Mouse (Mus musculus) midbrain, embryonic 10.5 days (tissue): ENCODE measurements at regions not wholly inside any gene's neighbourhood (a gene's known extent, or its start where the extent isn't known, plus 50 kb on each side); places are given as distances from the start of the nearest gene placed in this dataset.
"Not testable (repeated sequence)": the region's sequence is repeated elsewhere in the genome, so short reads cannot be mapped to it uniquely, and the experiment has no call there.

Source experiments
- DNase-seq: peaks from one replicate; pipeline ENCODE4 v3.0.0-alpha.2; 2017; ENCODE audit warnings: low spot score
- H3K27ac ChIP-seq: fragments of 300-500 bp; sonication (generic); replicated peaks from 2 replicates; pipeline ENCODE4 v1.5.1; 2016; ENCODE audit warnings: mild to moderate bottlenecking
- H3K27me3 ChIP-seq: fragments of 300-500 bp; sonication (generic); 2 replicates; pipeline ENCODE4 v1.6.1; 2016; ENCODE audit warnings: low read depth, mild to moderate bottlenecking; ENCODE audit not compliant: poor library complexity, severe bottlenecking
- H3K36me3 ChIP-seq: fragments of 300-500 bp; sonication (generic); 2 replicates; pipeline ENCODE4 v1.6.1; 2016; ENCODE audit warnings: mild to moderate bottlenecking, moderate library complexity
- H3K4me1 ChIP-seq: fragments of 300-500 bp; sonication (generic); 2 replicates; pipeline ENCODE4 v1.6.1; 2016
- H3K4me3 ChIP-seq: fragments of 300-500 bp; sonication (generic); 2 replicates; pipeline ENCODE4 v1.5.1; 2016; ENCODE audit warnings: mild to moderate bottlenecking, moderate library complexity
- H3K9me3 ChIP-seq: fragments of 300-500 bp; sonication (generic); replicated peaks from 2 replicates; pipeline ENCODE4 v1.6.1; 2016; ENCODE audit warnings: mild to moderate bottlenecking
- whole genome bisulfite sequencing: fragments of 180-500 bp; shearing (Covaris S2); methylation state at CpG from one replicate; pipeline ENCODE4 v1.1.7; 2016; 5-methylcytosine and 5-hydroxymethylcytosine counted together

DNA sequence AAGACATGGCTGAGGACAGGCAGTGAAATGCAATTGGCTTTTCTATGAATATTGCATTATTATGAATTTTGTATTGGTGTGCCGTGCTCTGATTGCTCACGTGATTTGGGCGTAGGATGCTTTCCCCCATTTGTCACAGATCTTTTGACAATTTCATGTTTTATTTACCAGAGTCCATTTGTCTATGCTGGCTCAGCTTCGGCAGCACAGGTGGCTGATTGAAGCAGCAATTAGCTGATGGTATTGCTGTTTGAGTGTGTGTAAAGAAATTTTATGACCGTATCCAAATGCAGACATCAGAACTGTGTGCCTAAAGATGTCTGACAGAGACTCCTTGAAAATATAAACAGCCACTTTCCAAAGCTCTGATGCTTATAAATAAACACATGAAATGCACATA, 498.5 kb upstream of the Akr1e1 start:
- H3K27me3 ChIP-seq, result no peaks in the 10 kb centered on the region
- 90% methylated on average over 5 of the region's 5 CpGs for WGBS
- H3K4me1 ChIP-seq, result no peaks in the 10 kb centered on the region
- no peaks in the 10 kb centered on the region for H3K9me3 ChIP-seq
- DNase-seq, result no peak
- no peak overlapping the region for H3K4me3 ChIP-seq
- H3K36me3 ChIP-seq, result no peaks in the 10 kb centered on the region
- no peak overlapping the region for H3K27ac ChIP-seq

DNA sequence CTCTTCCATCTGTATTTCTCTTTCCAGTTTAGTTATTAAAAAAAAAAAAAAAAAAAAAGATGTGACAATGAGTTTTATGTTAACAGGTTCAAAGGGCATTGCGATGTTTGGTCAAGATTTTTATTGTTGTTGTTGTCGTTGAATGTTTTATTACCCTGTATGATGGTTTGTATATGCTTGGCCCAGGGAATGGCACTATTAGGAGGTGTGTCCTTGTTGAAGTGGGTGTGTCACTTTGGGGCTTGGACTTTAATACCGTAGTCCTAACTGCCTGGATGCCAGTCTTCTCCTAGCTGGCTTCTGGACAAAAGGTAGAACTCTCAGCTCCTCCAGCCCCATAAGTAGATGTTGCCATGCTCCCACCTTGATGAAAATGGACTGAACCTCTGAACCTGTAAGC, 545.9 kb upstream of the Akr1e1 start:
- no peak overlapping the region for H3K27ac ChIP-seq
- H3K36me3 ChIP-seq, result no peaks in the 10 kb centered on the region
- H3K9me3 ChIP-seq, result 0 out of 2 replicates have a peak, but pooled peaks cover 2% of the 10 kb centered on the region
- no peak overlapping the region for H3K4me3 ChIP-seq
- H3K27me3 ChIP-seq, result no peaks in the 10 kb centered on the region
- peaks cover 2% of the 10 kb centered on the region; the same call in 1 of the 2 replicates for H3K4me1 ChIP-seq
- WGBS, result 92% methylated on average over 3 of the region's 3 CpGs
- DNase-seq, result no peak

- H3K27ac ChIP-seq, result no peak overlapping the region
- H3K36me3 ChIP-seq, result no peaks in the 10 kb centered on the region
- DNase-seq, result no peak
- 64% methylated on average over 5 of the region's 5 CpGs for WGBS
- H3K4me3 ChIP-seq, result no peak overlapping the region
- H3K9me3 ChIP-seq, result no peaks in the 10 kb centered on the region
- H3K27me3 ChIP-seq, result no peaks in the 10 kb centered on the region
- peaks cover 8% of the 10 kb centered on the region; the same call in 1 of the 2 replicates for H3K4me1 ChIP-seq
Measured at GRCm38 (mm10) chr13:5159765-5160684, 551.1 kb upstream of the Akr1e1 start.

DNA sequence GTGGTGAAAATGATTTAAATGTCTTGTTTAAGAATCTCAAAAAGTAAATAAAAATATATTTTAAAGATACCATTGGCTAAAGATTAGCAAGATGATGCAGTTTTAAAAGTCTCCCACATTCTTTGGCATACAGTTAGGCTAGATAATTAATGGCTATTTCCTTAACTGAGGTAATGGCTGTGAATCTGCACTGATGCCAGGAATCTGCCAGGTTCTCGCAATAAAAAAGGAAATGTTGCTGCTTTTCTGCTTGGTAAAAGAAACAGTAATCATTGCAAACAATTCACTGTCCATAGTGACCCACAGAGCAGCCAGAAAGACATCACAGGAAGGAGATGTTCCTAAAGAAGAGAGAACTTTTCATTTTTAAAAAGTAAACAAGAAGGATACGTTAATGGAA, 557.7 kb upstream of the Akr1e1 start:
- no peaks in the 10 kb centered on the region for H3K36me3 ChIP-seq
- no peaks in the 10 kb centered on the region for H3K9me3 ChIP-seq
- no peak overlapping the region for H3K27ac ChIP-seq
- no peak for DNase-seq
- no peaks in the 10 kb centered on the region for H3K4me1 ChIP-seq
- WGBS, result 89% methylated on average over 2 of the region's 2 CpGs
- no peaks in the 10 kb centered on the region for H3K27me3 ChIP-seq
- H3K4me3 ChIP-seq, result no peak overlapping the region

- Histone ChIP-seq H3K4me1 (no peaks in the 10 kb centered on the region), H3K27me3 (no peaks in the 10 kb centered on the region), H3K27ac (no peak overlapping the region), H3K4me3 (no peak overlapping the region), H3K36me3 (no peaks in the 10 kb centered on the region), H3K9me3 (no peaks in the 10 kb centered on the region)
- DNase-seq, result no peak
- 86% methylated on average over 4 of the region's 4 CpGs for WGBS
Measured at GRCm38 (mm10) chr13:5178996-5179395, 570.0 kb upstream of the Akr1e1 start.

DNA sequence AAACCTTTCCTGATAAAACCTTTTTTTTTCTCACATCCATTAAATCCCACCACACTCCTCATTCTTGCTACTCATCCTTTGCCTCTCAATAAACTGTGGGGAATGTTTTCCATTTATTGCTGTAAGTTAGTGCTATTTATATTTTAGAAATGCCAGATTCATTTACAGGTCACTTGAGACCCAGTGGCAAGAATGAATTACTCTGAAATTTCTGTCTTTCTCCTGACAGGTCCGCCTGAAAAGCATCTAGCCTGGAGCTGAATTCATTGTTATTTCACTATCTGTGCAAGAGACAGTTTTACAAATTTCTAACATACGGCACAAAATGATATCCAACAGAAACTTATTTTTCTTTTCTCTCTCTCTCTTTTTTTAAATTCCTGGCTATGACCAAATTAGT, 570.6 kb upstream of the Akr1e1 start:
- H3K27me3 ChIP-seq, result no peaks in the 10 kb centered on the region
- no peaks in the 10 kb centered on the region for H3K9me3 ChIP-seq
- WGBS, result 79% methylated on average over 2 of the region's 2 CpGs
- no peak for DNase-seq
- no peaks in the 10 kb centered on the region for H3K4me1 ChIP-seq
- no peak overlapping the region for H3K4me3 ChIP-seq
- no peaks in the 10 kb centered on the region for H3K36me3 ChIP-seq
- no peak overlapping the region for H3K27ac ChIP-seq

- DNase-seq, H3K36me3 ChIP-seq, H3K9me3 ChIP-seq, H3K27me3 ChIP-seq, H3K4me1 ChIP-seq, H3K4me3 ChIP-seq, H3K27ac ChIP-seq: not testable (repeated sequence)
- WGBS, result 25% methylated on average over 1 of the region's 1 CpGs
Measured at GRCm38 (mm10) chr13:5185237-5185800, 576.3 kb upstream of the Akr1e1 start.

DNA sequence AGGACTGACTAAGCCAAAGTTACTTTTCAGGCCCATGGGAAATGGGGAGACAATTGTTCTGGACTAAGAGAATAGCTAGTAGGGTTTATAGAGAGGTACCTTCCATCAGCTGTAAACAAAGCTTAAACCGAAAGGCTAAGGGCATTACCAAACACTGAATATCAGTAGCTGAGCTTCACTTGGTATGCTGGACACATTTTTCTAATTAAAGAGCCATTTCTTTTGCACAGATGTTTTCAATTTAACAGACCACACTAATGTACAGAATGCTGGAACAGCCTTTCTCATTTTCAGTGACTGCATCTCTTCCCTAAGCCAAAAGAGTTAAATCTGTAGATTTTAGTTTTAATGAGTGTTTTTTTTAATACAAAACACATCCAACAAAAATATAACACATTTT, 593.8 kb upstream of the Akr1e1 start:
- H3K27me3 ChIP-seq, result no peaks in the 10 kb centered on the region
- no peaks in the 10 kb centered on the region for H3K9me3 ChIP-seq
- H3K4me3 ChIP-seq, result no peak overlapping the region
- WGBS, result 74% methylated on average over 1 of the region's 1 CpGs
- no peak overlapping the region for H3K27ac ChIP-seq
- no peaks in the 10 kb centered on the region for H3K4me1 ChIP-seq
- H3K36me3 ChIP-seq, result no peaks in the 10 kb centered on the region
- no peak for DNase-seq

DNA sequence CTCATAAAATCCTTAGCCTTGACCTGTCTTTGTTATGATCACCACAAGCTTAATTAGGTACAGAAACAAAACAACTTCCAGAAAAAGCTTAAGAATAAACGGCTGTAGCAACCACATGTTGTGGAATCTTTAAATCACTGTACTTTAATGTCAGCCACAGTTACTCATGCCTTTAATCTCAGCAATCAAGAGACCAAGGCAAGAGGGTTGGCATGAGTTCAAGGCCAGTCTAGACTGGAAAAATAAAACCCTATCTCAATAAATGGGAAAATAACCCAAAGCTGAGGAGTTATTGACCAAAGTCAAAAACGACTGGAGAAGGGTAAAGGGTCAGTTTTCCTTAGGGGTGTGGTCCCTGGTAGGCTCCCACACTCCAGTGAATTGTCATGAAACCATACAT, 595.2 kb upstream of the Akr1e1 start:
- WGBS, result 66% methylated on average over 2 of the region's 2 CpGs

GRCm38 (mm10) chr13:5211659-5212058, 602.7 kb upstream of the Akr1e1 start:
- H3K36me3 ChIP-seq, result no peaks in the 10 kb centered on the region
- DNase-seq, result no peak
- H3K9me3 ChIP-seq, result no peaks in the 10 kb centered on the region
- WGBS, result 100% methylated on average over 1 of the region's 1 CpGs
- H3K4me3 ChIP-seq, result no peak overlapping the region
- no peaks in the 10 kb centered on the region for H3K4me1 ChIP-seq
- no peak overlapping the region for H3K27ac ChIP-seq
- H3K27me3 ChIP-seq, result no peaks in the 10 kb centered on the region

More for the DNA sequence above, 595.2 kb upstream of the Akr1e1 start:
- Histone ChIP-seq H3K27me3 (no peaks in the 10 kb centered on the region), H3K36me3 (no peaks in the 10 kb centered on the region), H3K4me3 (no peak overlapping the region), H3K9me3 (no peaks in the 10 kb centered on the region), H3K27ac (no peak overlapping the region), H3K4me1 (no peaks in the 10 kb centered on the region)
- DNase-seq, result no peak

GRCm38 (mm10) chr13:5229476-5229875, 620.5 kb upstream of the Akr1e1 start:
- Histone ChIP-seq H3K27me3 (no peaks in the 10 kb centered on the region), H3K4me3 (no peak overlapping the region), H3K9me3 (no peaks in the 10 kb centered on the region), H3K27ac (no peak overlapping the region), H3K36me3 (no peaks in the 10 kb centered on the region), H3K4me1 (no peaks in the 10 kb centered on the region)
- DNase-seq, result no peak
- WGBS, result 89% methylated on average over 3 of the region's 3 CpGs

GRCm38 (mm10) chr13:5234232-5234631, 625.3 kb upstream of the Akr1e1 start:
- WGBS, result 81% methylated on average over 3 of the region's 3 CpGs
- H3K4me1 ChIP-seq, result no peaks in the 10 kb centered on the region
- H3K36me3 ChIP-seq, result no peaks in the 10 kb centered on the region
- no peak overlapping the region for H3K27ac ChIP-seq
- no peaks in the 10 kb centered on the region for H3K9me3 ChIP-seq
- H3K27me3 ChIP-seq, result no peaks in the 10 kb centered on the region
- DNase-seq, result no peak
- H3K4me3 ChIP-seq, result no peak overlapping the region

DNA sequence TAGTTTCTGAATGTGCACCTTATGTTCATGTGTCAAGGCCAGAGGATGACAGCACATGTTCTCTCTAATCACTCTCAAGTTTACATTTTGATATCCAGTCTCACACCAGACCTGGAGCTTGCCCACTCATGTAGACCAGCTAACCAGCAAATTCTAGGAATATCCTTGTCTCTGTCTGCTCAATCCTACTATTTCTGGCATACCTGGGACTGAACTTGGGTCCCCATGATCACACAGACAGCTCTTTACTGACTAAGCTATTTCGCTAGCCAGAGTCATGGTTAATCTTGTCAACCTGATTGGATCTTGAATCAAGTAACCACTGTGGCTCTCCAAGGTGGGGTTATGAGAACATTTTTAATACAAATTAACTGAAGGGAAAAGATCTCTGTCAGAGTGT, 625.9 kb upstream of the Klf6 start:
- Histone ChIP-seq H3K27ac (no peak overlapping the region), H3K36me3 (no peaks in the 10 kb centered on the region), H3K9me3 (no peaks in the 10 kb centered on the region), H3K4me3 (no peak overlapping the region), H3K4me1 (no peaks in the 10 kb centered on the region), H3K27me3 (no peaks in the 10 kb centered on the region)
- WGBS, result 100% methylated on average over 1 of the region's 1 CpGs
- no peak for DNase-seq
